Mouse (Mus musculus) gastrocnemius, postnatal 25 days (tissue): ENCODE measurements around the gene Col4a2. TPM values are rescaled to one million over a fixed set of nuclear protein-coding genes. Genes with fewer than 3 reads are reported as not detected.
A peak's percentile ranks its signal among the peaks of the same experiment; 100 is the strongest.

Source experiments
- DNase-seq: peaks from one replicate; pipeline ENCODE4 v3.0.0; 2022
- total RNA-seq, 2 experiments: library from RNA; stranded (reverse); gene quantifications; 1 replicate in 1 of 2; 2 replicates in 1 of 2; pipeline ENCODE4 v1.2.3; 2021

Col4a2 gene
- total RNA-seq, 2 experiments from 2014 or later: 101 to 136 TPM

GRCm38 (mm10) chr8:11323681-11324080 is 11.1 kb downstream of the Col4a2 start:
- DNase-seq: no peak

DNA sequence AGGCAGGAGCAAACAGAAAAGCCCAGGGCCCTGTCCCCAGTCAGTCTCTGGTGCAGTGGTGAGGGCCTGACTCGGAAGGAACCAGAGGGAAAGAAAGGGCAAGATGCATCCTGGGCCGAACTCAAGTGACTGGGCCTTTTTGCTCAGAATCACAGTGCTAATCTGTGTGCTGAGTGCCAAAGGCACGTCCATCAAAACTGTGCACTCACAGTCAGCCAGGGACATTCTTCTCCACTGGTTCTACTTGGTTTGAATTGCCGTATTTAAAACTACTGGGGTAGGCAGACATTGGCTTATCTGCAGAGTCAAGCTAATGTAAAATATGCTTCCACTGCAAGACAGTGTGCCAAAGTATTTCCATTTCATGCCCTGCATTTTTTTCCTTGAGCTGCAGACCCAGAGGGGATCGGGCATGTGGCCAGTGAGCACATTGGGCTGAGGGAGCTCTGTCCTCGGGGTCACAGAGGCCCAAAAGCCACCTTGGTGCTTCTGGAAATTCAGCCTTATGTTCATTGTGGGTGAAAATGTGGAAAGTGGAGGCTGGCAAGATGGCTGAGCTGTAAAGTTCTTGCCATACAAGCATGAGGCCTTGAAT is 12.3 kb downstream of the Col4a2 start:
- no peak for DNase-seq

DNA sequence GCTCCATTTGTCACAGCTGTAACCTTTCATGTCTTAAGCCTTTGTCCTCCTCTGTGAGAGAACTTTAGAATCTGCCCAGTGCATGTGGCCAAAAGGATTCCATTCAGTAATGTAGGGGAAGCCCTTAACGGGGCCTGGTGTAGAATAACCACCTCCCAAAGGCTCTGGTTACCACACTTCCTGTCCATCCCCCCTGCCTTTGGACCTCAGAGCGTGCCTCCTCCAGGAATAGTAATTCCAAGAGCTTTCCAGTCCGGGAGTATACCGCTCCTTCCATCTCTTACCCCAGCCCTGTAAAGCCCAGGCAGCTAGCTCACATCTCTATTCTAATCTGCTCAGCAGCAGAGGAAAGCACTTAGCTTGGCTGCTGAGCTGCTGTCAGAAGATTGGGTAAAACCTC is 14.7 kb downstream of the Col4a2 start:
- DNase-seq: no peak

DNA sequence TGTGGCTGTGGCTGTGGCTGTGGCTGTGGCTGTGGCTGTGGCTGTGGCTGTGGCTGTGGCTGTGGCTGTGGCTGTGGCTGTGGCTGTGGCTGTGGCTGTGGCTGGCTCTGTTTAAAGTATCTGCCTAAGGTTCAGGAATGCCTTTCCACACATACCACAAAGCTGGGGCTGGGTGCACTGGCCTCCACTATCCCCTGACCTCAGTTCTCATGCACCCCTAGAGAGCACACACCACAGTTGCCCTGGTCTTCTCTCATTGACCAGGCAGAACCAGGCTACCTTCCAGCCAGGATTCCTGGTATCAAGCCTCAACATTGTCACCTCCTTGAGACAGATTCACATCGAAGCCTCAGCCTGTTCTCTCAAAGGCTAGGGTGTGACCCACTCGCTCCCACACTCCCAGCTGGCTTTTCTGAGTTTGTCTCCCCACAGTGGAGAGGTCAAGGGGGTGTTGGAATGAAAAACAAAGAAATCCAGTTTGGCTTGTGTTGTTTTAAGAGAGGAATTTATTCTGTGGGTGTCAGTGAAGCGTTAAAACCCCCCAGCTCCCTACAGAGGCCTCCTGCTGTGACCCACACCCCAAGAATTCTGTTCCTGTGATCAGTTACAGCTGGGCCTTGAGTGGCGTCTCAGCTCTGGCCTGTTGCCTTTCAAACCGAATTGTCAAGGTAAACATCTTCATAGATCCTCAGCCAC is 15.3 kb downstream of the Col4a2 start:
- no peak for DNase-seq

- no peak for DNase-seq
Measured at GRCm38 (mm10) chr8:11331561-11331960, 19.0 kb downstream of the Col4a2 start.

- no peak for DNase-seq
Measured at GRCm38 (mm10) chr8:11333746-11334145, 21.1 kb downstream of the Col4a2 start.

DNA sequence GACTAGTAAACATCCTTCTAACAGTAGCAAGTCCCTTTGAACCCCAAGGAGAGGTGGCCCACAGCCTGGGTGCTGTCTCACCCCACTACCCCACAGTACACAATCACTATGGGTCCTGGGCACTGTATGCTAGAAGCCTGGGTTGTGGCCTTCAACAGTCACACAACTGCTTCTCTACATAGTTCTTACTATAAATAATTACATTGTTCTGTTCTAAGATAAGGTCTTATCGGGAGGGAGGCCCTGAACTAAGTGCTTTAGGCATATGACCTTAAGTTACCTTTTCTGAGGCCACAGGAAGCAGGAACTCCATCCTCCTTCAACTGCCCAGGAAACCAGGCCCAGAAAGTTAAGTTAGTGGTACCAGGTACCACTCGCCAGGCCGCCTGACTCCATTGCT is 21.9 kb downstream of the Col4a2 start:
- no peak for DNase-seq

DNA sequence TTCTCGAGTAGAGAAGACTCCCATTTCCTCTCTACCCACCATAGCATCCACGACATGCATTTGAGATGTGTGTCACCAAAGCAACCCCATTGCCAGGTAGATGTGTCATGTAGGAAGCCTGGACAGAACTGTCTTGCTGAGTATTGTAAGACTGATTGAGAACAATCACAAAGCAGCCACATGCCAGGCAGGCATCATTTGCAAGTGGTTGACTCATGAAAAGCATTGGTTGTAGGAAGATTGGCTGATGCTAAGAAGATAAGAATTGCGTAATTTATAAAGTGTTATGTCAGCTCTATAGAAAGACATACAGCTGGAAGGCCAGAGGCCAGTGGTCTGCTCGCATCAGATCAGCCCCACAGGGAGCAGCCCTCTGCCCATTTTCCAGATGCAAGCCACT is 22.6 kb downstream of the Col4a2 start:
- no peak for DNase-seq

DNA sequence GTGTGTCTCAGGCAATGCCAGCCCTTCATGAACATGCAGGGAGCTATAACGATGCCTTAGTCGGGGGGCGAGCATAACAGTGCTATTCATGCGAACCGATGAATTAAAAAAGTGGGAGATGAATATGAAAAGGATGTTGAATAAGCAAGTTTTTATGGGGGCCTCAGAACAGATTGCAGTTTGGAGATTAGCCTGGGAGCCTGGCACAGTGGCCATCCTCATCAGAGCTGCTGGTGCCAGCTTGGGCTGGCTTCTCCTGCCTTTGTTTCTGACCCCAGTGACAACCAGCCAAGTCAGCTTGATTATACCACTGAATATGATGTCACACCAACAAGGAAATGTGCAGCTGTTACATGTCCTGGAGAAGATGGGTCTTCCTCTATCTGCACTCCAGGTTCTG is 23.7 kb downstream of the Col4a2 start:
- DNase-seq: no peak

GRCm38 (mm10) chr8:11337642-11338041 is 25.0 kb downstream of the Col4a2 start:
- DNase-seq: no peak

- DNase-seq: no peak
Measured at GRCm38 (mm10) chr8:11338507-11338906, 25.9 kb downstream of the Col4a2 start.

DNA sequence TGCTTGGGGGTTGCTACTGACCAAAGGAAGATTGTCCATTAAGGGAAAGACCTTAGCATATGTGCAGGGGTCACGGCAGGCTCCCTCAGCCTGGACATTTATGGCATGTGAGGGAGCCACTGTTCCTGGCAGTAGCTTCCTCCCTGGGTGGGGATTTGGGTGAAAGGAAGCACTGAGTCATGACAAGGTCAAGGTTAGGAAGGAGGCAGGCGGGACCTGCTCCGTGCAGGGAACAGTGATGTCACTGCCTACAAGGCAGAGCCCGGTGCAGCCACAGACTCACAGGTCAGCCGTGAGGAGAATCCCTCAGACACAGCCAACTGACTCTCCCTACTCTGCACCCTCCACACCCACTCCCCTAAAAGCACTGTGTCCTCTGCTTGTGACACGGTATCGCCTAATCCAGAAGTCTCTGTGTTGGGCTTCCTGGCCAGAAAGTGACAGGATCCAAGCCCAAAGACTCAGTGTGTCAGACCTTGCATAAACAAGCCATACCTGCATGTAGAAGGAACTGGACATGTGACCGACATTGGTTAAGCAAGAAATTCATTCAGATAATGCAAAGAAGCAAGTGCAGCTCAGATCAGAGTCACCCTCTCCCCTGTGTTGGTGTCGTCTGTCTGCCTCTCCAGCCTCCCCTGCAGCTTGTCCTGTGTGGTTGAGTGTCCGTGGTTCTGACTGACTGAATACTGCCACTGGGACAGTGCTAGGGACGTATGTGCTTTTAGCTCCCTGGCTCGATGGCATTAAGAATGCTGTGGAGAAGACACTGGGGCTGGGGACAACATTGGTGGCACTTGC is 27.9 kb downstream of the Col4a2 start:
- DNase-seq: peak; percentile 49

DNA sequence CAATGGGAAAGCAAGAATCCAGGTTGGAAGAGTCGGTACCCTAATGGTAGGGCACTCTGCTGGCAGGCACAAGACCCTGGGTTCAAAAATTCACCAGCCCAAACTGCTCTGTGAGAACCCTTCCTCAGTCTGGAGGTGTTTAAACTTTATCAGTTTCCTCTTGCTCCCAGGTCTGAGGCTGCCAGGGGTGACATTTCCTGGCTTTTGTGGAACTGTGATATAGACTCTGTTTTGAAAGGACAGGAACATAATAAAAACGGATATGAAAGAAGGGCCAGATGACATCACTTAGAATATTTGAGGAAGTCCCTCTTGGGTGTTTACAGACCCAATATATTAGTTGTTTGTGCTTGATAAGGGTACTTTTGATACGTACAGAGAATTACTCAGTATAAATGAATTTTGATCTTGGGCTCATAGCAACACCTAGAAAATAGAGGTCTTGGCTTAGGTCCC is 28.5 kb downstream of the Col4a2 start:
- no peak for DNase-seq

- no peak for DNase-seq
Measured at GRCm38 (mm10) chr8:11344459-11344858, 31.9 kb downstream of the Col4a2 start.

DNA sequence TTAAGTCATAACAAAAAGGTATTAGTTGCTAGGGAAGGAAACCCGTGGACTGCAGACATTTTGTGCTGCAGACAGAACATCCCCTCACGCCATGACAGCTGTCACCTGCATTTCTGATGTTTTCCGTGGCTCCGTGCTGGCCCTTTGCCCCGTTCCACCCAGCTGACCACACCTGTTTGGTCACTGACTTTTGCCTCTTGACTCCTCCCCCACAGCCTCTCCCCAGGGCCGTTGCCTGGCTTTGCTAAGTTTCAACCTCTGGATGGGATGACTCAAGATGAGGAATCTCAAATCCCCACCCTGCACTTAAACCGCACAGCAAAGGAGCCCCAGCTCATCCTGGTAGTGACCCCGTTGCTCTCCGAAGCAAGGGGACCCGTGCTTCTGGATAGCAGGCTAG is 33.6 kb downstream of the Col4a2 start:
- no peak for DNase-seq

DNA sequence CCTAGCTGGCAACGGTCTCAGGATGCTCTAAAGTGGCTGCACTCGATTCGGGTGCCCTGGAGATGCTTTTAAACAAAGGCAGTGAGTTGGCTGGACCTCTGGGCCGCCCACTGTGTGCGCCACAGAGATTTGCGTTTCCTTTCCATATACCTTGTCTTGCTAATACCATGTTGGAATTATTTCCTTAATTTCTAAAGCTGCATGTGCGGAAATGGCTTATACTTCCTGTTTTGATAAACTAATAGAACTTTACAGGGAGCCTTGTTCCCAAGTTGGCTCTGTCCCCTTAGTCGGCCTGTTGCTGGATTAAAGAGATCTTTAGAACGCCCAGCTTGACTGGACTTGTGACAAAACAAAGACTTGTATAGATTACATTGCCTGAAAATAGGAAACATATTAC is 35.1 kb downstream of the Col4a2 start:
- DNase-seq: no peak

DNA sequence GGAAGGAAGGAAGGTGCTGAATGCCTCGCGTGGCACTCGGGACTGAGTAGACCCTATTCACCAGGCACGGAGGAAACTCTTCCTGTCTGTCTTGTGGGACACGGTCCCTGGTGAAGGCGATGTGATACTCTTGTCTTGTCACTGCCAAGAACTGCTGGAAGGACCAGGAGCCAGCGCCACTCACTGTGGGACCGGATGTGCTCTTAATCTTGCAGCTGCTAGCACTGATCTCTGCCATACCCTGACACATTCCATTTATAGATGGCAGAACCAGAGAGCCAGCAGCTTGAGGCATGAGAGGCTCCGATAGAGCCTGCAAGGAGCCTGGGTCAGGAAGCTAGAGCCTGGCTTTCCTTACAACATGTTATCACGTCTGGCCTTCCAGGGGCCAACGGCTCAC is 36.0 kb downstream of the Col4a2 start:
- peak; percentile 82 for DNase-seq

DNA sequence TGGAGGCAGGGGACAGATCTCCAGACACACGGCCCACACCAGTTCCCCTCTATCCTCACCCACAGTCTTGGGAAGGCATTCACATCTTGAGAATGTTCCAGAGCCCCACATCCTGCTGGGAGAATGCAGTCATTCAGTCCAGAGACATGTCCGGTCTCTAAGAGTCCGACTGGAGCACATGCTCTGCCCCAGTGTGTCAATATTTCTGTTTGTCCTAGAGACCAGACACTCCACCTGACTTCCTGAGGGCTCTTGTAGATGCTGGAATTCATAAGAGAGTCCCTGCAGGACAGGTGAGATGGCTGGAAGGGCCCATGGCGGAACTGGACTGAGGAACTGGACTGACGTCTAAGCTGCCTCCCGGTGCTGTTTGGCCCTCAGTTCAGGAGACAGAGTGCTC is 38.8 kb downstream of the Col4a2 start:
- DNase-seq: no peak

- DNase-seq: no peak
Measured at GRCm38 (mm10) chr8:11352514-11352913, 39.9 kb downstream of the Col4a2 start.

DNA sequence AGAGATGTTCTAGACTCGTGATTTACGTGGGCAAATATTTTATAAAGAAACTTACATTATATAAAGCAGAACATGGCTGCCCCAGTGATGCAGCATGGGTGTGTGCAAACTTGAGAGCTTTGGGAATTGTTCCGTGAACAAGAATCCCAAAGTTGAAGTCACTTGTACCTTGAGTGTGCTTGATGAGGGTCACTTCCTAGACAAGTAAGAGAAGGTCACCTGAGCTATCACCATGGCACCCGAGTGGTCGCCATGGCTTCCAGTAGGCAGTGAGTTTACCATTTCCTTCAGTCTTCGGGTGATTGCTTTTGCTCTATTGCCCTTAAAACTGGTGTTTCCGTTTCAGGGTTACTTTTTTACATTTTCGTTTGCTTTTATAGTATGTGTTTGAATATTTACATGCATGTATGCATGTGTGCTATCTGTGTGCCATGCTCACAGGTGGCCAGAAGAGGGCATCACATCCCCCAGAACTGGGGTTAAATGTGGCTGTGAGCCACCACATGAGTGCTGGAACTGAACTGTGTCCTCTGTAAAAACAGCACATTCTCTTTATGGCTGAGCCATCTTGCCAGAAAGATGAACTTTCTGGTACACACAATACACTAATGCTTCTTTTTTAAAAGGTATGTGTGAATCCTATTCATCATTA is 42.3 kb downstream of the Col4a2 start:
- no peak for DNase-seq

DNA sequence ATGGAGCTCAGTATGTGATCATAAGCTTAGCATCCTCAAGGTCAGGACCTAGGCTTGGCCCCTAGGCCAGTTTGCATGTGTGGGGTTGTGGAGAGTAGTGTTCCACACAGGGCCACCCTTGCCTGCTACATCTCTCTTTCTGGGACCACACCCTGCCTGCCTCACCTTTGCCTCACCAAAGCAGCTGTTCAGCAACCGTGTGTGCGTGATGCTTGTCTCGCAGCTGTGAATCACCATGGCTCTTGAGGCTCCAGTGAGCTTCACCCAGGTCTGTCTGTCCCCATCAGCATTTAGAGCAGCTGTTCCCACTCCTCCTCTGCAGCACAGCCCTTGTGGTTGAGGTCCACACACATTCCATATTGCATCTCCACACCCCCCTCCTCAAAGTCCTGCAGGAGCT is 43.3 kb downstream of the Col4a2 start:
- no peak for DNase-seq

DNA sequence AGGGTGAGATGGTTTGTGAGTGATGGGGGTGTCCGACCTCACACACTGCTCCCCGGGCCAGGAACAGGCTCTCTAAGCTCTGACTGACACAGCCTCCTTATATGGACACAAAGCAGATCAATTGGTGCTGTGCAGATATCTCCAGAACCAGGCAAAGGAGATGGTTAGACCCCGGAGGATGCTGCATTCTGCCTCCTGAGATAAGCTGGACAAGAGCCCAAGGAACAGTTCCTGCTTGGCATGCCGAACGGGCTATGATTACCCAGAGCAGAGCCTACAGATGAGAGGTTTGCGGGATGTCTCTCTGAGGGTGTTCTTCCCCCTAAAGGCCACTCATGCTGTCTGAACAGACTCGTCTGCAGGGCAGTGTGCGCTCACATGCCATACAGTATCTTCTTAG is 44.2 kb downstream of the Col4a2 start:
- no peak for DNase-seq

DNA sequence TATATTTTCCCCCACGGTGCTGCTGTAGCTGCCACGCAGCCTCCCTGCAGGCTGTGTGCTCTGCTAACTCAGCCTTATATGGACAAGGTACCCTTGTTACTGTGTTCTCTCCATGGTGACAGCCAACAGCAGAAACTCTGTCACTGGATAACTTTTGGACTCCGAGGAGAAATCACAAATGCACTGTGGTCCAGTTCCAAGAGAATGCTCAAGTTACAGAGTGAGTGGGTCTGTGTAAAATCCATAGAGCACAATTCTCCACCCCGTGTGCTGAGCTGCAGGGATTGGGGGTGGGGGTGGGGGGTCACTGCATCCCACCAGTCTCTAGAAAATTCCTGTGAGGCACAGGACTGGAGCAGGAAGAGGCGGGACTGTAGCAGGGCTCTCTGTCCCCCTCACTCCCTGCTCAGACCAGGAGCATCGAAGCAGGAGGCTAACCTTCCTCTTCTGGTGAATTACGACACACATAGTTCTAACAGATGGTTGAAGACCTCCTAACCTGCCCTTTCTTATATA is 45.4 kb downstream of the Col4a2 start:
- DNase-seq: no peak
